Mouse (Mus musculus) spleen, adult 2 months (tissue): ENCODE data around the gene Plek. TPM values are rescaled to one million over a fixed set of nuclear protein-coding genes. Genes with fewer than 3 reads are reported as not detected.

ENCODE experiments used
- DNase-seq, 2 experiments: peaks; one replicate each; pipeline versions ENCODE4 v3.0.0 to v3.0.0-alpha.2; 2012 to 2021; ENCODE audit warnings: low spot score in 2 of 2, low read depth in 1 of 2
- H3K27ac ChIP-seq: fragments of 200-500 bp; 2 replicates; pipeline ENCODE4 v1.5.1; 2012; ENCODE audit warnings: low read length, inconsistent platforms; ENCODE audit not compliant: insufficient read depth
- H3K27me3 ChIP-seq: fragments of 200-500 bp; 2 replicates; pipeline ENCODE4 v1.6.1; 2012; ENCODE audit warnings: mild to moderate bottlenecking, moderate library complexity, low read length, inconsistent platforms; ENCODE audit not compliant: control insufficient read depth, insufficient read depth
- H3K36me3 ChIP-seq: fragments of 200-500 bp; 2 replicates; pipeline ENCODE4 v1.6.1; 2012; ENCODE audit warnings: mild to moderate bottlenecking, low read length, inconsistent platforms; ENCODE audit not compliant: control insufficient read depth, insufficient read depth
- H3K4me1 ChIP-seq: fragments of 200-500 bp; 2 replicates; pipeline ENCODE4 v1.6.1; 2011; ENCODE audit warnings: inconsistent platforms; ENCODE audit not compliant: control insufficient read depth, insufficient read depth, insufficient read length
- H3K4me3 ChIP-seq: fragments of 200-500 bp; 2 replicates; pipeline ENCODE4 v1.5.1; 2011; ENCODE audit warnings: mild to moderate bottlenecking, inconsistent platforms; ENCODE audit not compliant: insufficient read depth, insufficient read length; ENCODE audit errors: extremely low read depth
- CTCF ChIP-seq: fragments of 200-500 bp; IDR thresholded peaks from 2 replicates; pipeline ENCODE4 v1.5.1; 2011; ENCODE audit warnings: mild to moderate bottlenecking, inconsistent platforms; ENCODE audit not compliant: insufficient read depth, insufficient read length, insufficient replicate concordance; ENCODE audit errors: extremely low read depth
- POLR2A ChIP-seq: fragments of 200-500 bp; IDR thresholded peaks from 2 replicates; pipeline ENCODE4 v1.6.1; 2011; ENCODE audit warnings: low read depth, low read length, inconsistent platforms
- WGBS: fragments of 180-500 bp; shearing (Covaris S2); methylation state at CpG from one replicate; pipeline ENCODE4 v1.1.7; 2018; 5-methylcytosine and 5-hydroxymethylcytosine counted together
- polyA plus RNA-seq: library from polyadenylated mRNA; depleted of rRNA; stranded (reverse); fragments of >200 nt; gene quantifications from 2 replicates; pipeline ENCODE4 v1.2.3, GENCODE M21; 2012

The Plek gene
- polyA plus RNA-seq, 1 experiment = 11.2 TPM

DNA sequence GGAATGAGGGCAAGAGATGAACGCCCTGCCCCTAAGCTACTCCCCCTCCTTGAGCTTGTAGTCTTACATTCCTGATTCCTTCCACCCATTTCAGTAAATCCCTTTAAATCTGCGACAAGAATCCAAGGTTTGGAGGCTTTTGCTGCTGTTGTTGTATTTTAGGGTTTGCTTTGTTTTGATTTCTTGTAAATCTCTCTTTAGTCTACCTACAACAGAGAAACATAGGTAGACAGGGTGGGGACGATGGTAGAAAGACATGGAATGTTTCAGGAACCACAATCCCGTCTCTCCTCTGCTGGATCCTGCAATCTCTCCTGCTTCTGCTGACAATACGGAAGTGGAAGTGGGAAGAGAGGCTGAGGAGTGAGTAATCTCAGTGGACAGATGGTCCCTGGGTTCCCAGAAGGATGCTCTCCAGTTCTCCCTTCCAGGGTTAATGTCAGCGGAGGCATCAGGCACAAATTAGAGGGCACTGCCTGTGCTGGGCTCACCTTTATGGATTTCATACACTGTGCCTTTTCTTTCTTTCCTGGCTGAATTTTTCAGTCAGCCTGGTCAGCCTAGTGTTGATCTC lies 382 bp upstream of the Plek start:
- Histone ChIP-seq H3K27ac (no peak overlapping the region), H3K4me1 (peaks cover 5% of the 10 kb centered on the region; the same call in 1 of the 2 replicates), H3K27me3 (no peaks in the 10 kb centered on the region), H3K4me3 (peak overlapping the region; percentile 65), H3K36me3 (no peaks in the 10 kb centered on the region)
- 25% methylated on average over 6 of the region's 6 CpGs for WGBS
- no peak for DNase-seq
- TF ChIP-seq CTCF = no peak
- no peak for TF ChIP-seq POLR2A

DNA sequence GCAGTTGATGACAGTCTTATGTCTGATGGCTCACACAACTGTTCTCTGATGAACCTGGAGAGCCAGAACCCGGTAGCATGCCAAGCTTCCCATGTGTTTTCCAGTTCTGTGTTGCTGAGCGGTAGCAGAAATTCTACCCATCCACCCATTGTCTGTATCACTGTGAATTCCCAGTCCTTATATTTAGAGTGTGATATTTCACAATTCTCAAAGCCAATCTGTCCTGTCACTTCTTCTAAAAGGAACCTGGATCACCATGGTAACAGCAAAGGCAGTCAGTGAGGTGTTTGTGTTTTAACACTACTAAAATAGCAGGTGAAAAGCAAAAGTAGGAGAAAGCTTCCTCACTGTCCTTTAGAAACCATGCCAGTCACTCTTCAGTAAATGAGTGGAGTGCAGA lies 6.4 kb downstream of the Plek start:
- no peaks in the 10 kb centered on the region for H3K27me3 ChIP-seq
- H3K36me3 ChIP-seq = no peaks in the 10 kb centered on the region
- 91% methylated on average over 2 of the region's 2 CpGs for WGBS
- DNase-seq = no peak
- no peaks in the 10 kb centered on the region for H3K4me1 ChIP-seq
- TF ChIP-seq POLR2A (no peak), CTCF (no peak)
- H3K27ac ChIP-seq = no peak overlapping the region
- no peak overlapping the region for H3K4me3 ChIP-seq

DNA sequence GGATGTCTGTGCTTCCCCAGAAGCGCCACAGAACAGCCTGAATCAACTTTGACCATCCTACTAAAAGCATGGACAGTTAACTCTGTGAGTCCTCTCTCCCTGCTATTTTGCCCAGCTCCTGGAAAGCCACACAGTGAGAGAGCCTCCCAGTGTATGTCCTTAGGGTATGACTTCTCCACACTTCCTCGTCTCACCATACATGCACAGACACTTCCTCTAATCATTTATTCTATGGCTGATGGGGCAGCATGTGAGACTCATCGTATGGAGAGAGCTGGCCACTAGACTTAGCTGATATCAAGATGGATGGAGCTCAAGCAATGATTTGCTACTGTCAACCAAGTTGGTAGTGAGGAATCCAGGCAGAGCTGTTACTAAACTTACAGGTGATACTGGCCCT lies 28.2 kb downstream of the Plek start:
- H3K27ac ChIP-seq = no peak overlapping the region

DNA sequence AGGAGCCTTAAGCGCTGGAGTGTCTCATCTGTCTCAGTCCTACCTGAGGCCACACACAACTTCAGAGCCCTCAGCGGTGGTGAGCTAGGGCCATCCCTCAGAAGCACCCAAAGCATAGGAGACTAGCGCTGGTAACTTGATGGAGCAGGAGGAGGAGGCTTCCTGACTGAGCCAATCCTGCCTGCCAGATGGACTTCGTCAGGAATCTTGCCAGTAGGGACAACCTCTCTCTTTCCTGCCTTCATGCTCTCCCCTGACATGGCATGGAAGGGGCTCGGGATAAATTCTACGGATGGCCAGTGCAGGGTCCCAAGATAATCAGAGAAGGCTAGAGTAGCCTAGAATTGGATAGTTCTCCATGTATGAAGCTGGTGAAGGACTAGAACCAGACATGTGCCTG lies 29.0 kb downstream of the Plek start:
- H3K36me3 ChIP-seq = no peaks in the 10 kb centered on the region
- no peaks in the 10 kb centered on the region for H3K4me1 ChIP-seq
- no peak overlapping the region for H3K27ac ChIP-seq
- H3K27me3 ChIP-seq = no peaks in the 10 kb centered on the region
- TF ChIP-seq CTCF = no peak
- no peak for TF ChIP-seq POLR2A
- WGBS = 88% methylated on average over 6 of the region's 6 CpGs
- no peak overlapping the region for H3K4me3 ChIP-seq
- no peak for DNase-seq

More for the DNA sequence above, 28.2 kb downstream of the Plek start:
- Histone ChIP-seq H3K4me1 (no peaks in the 10 kb centered on the region), H3K4me3 (no peak overlapping the region), H3K36me3 (no peaks in the 10 kb centered on the region), H3K27me3 (no peaks in the 10 kb centered on the region)
- no peak for TF ChIP-seq CTCF
- TF ChIP-seq POLR2A = no peak
- WGBS = 66% methylated on average over 3 of the region's 3 CpGs
- DNase-seq = no peak

DNA sequence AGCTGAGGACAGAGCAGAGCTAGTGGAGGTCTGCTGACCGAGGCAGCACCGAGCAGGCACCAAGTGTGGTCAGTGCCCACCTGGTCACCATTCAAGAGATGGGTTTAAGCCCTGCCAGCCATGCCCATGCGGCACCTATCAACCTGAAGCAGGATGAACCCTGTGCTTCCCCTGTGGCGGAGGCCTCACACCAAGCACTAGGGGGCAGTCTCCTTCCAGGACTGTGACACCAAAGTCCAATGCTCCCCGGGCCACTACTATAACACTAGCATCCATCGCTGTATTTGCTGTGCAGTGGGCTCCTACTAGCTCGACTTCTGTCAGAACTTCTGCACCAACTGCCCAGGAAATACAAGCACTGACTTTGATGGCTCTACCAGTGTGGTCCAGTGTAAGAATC lies 32.9 kb downstream of the Plek start:
- H3K4me3 ChIP-seq = no peak overlapping the region
- no peaks in the 10 kb centered on the region for H3K36me3 ChIP-seq
- no peaks in the 10 kb centered on the region for H3K4me1 ChIP-seq
- DNase-seq = no peak
- 86% methylated on average over 7 of the region's 7 CpGs for WGBS
- H3K27me3 ChIP-seq = no peaks in the 10 kb centered on the region
- TF ChIP-seq POLR2A (no peak), CTCF (no peak)
- no peak overlapping the region for H3K27ac ChIP-seq

DNA sequence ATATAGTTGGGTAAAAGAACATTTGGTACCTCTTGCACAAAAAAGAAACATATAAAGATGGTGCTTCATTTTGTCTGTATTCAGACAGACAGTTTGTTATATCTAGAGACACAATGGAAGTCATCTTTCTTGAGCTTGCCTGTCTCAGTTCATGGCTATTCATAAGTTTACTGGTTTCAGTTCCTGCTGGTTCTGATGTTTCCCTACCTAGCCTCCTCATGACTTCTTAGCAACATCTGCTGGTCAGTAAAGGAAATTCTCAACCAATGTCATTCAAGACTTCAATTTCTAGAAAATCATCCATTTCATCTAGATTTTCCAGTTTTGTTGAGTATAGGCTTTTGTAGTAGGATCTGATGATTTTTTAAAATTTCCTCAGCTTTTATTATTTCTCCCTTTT lies 39.2 kb downstream of the Plek start:
- H3K36me3 ChIP-seq = no peaks in the 10 kb centered on the region
- H3K27ac ChIP-seq = no peak overlapping the region
- H3K27me3 ChIP-seq = no peaks in the 10 kb centered on the region
- no peak overlapping the region for H3K4me3 ChIP-seq
- TF ChIP-seq CTCF (no peak), POLR2A (no peak)
- DNase-seq = peak in 1 of 2 experiments; percentile 50
- peaks cover 8% of the 10 kb centered on the region; the same call in 1 of the 2 replicates for H3K4me1 ChIP-seq

DNA sequence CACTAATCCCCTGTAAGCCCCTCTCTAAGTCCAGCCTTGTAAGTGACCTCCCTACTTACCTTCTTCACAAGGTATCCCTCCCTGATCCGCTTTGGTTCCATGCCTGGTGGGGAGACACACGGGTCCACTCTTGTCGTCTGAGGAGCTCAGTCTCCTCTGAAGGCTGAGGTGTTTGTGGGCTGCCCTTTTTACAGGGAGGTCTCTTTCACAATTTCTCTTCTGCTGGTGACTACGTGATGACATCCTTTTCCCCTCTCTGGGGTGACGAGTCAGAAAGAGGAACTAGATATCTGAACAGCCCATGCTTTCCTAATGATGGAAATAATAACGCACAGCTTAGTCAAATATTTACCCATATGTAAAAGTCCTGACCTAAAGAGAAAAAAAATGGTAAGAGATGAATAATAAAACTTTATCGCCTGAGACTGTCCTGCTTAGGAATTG lies 43.7 kb downstream of the Plek start:
- TF ChIP-seq POLR2A (peak; percentile 97), CTCF (no peak)
- no peaks in the 10 kb centered on the region for H3K27me3 ChIP-seq
- H3K4me3 ChIP-seq = peak overlapping the region; percentile 63
- 9% methylated on average over 7 of the region's 7 CpGs for WGBS
- peak; percentile 50 to 80 for DNase-seq
- peak overlapping the region; percentile 99 for H3K27ac ChIP-seq
- H3K36me3 ChIP-seq = no peaks in the 10 kb centered on the region; the same call in 1 of the 2 replicates
- H3K4me1 ChIP-seq = peaks cover 8% of the 10 kb centered on the region; the same call in 1 of the 2 replicates
